8 mouse cellular contexts compared by ENCODE assay signal in the genomic region with DNA sequence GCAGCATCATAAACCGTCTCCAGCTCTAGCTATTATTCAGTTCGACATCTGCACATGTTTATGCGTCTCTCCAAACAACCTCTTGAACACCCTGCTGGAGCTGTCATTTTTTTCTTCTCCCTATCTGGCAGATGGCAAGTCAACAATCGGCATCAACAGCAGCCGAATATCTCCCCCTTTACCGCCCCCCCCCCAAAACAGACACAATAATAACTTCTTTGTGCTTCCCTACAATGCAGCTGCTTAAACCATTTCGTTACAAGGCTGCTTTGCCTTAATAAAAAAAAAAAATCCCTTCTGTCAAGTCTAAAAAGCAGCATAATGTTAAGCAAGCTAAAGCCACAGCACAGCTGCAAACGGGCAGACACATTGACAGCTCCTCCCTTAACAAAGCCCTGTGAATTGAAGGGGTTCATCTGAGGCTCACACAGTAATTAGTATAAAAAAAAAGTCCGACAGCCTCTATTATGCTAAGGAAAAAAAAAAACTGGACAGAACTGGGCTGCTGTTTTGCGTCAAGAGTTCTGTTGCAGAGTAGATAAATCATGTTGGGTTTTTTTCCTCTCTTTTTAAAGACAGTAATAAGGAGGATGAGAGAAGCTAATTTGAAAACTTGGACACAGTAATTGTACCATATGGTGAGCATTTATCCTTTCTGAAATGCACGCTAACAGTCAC.
DNase-seq lines count a peak whose midpoint lies in the region; ATAC-seq and TF ChIP-seq lines count a peak whose summit lies in the region.

No protein-coding gene starts in this region.

- no peak for DNase-seq in gastrocnemius, adult 2 months
- no peak for DNase-seq in gastrocnemius, adult 18-20 months (ENCODE audit: low spot score)
- DNase-seq in lung, embryonic 14.5 days = peak; percentile 51
- no peak for DNase-seq in lung, adult 18-20 months
- peak; percentile 51 for DNase-seq in hindbrain, embryonic 14.5 days (ENCODE audit: low spot score)
- DNase-seq in retina, embryonic 14.5 days (ENCODE audit: low spot score) = peak; percentile 84
- DNase-seq in spleen, postnatal 36 days (ENCODE audit: low spot score in 2 of 2) = no peak
- no peak for DNase-seq in cerebellum, postnatal 25 days

- H3K9me3 ChIP-seq in lung, embryonic 14.5 days (ENCODE audit: low read depth, low read length) = no peaks in the 10 kb centered on the region
- no peaks in the 10 kb centered on the region for H3K9me3 ChIP-seq in hindbrain, embryonic 14.5 days (ENCODE audit: control insufficient read depth, low read length)

- intact Hi-C loops in gastrocnemius, adult 2 months (cut with DNase I) = no loop called here

- peak; percentile 83 for ATAC-seq in lung, embryonic 14.5 days (ENCODE audit: insufficient read depth)
- ATAC-seq in hindbrain, embryonic 14.5 days (ENCODE audit: low FRiP score) = peak; percentile 88

- H3K36me3 ChIP-seq in lung, embryonic 14.5 days (ENCODE audit: insufficient read depth) = no peaks in the 10 kb centered on the region
- no peaks in the 10 kb centered on the region for H3K36me3 ChIP-seq in hindbrain, embryonic 14.5 days (replicated peaks; ENCODE audit: control insufficient read depth, insufficient read depth)

- peak overlapping the region; percentile 23 for H3K4me3 ChIP-seq in gastrocnemius, adult 2 months
- no peak overlapping the region for H3K4me3 ChIP-seq in lung, embryonic 14.5 days (ENCODE audit: low read depth, low read length)
- no peak overlapping the region for H3K4me3 ChIP-seq in hindbrain, embryonic 14.5 days (replicated peaks; ENCODE audit: low read length)

- no peak overlapping the region for H3K27ac ChIP-seq in gastrocnemius, adult 2 months
- H3K27ac ChIP-seq in lung, embryonic 14.5 days (ENCODE audit: low read depth) = no peak overlapping the region
- H3K27ac ChIP-seq in hindbrain, embryonic 14.5 days = peak overlapping the region; percentile 62

- H3K4me2 ChIP-seq in lung, embryonic 14.5 days = peak overlapping the region; percentile 42
- peak overlapping the region; percentile 47 for H3K4me2 ChIP-seq in hindbrain, embryonic 14.5 days (replicated peaks)

- no peak overlapping the region for H3K9ac ChIP-seq in lung, embryonic 14.5 days
- peak overlapping the region; percentile 7; the same call in 1 of the 2 replicates for H3K9ac ChIP-seq in hindbrain, embryonic 14.5 days

- H3K4me1 ChIP-seq in lung, embryonic 14.5 days (ENCODE audit: insufficient read depth) = no peaks in the 10 kb centered on the region
- 0 out of 2 replicates have a peak, but pooled peaks cover 13% of the 10 kb centered on the region for H3K4me1 ChIP-seq in hindbrain, embryonic 14.5 days (replicated peaks; ENCODE audit: control insufficient read depth, insufficient read depth, low read length)

- no peaks in the 10 kb centered on the region for H3K27me3 ChIP-seq in lung, embryonic 14.5 days (ENCODE audit: insufficient read depth, low read length)
- no peaks in the 10 kb centered on the region for H3K27me3 ChIP-seq in hindbrain, embryonic 14.5 days (ENCODE audit: control insufficient read depth, insufficient read depth, low read length)

- no peak for TF ChIP-seq CTCF in gastrocnemius, adult 2 months (IDR thresholded peaks at IDR 0.05)
- no peak for TF ChIP-seq CTCF in lung, embryonic 14.5 days (IDR thresholded peaks at IDR 0.05; ENCODE audit: low read depth)

- WGBS in lung, embryonic 14.5 days = 25% methylated on average over 11 of the region's 11 CpGs
- 6% methylated on average over 11 of the region's 11 CpGs for WGBS in hindbrain, embryonic 14.5 days

Comparison
In these comparisons a context has a peak if more than half of its experiments do, and no peak if none do; other contexts are left out.
1. DNase-seq: peak in lung, embryonic 14.5 days (single experiment), hindbrain, embryonic 14.5 days (single experiment) and retina, embryonic 14.5 days (single experiment); none in gastrocnemius, adult 2 months (single experiment), gastrocnemius, adult 18-20 months (single experiment), lung, adult 18-20 months (0 of 2), spleen, postnatal 36 days (0 of 2) and cerebellum, postnatal 25 days (0 of 2).